Mouse (Mus musculus) intestine, postnatal 0 days (tissue): ENCODE measurements around the gene Tom1l1. TPM values are rescaled to one million over a fixed set of nuclear protein-coding genes. Genes with fewer than 3 reads are reported as not detected.

Experiments used
- ATAC-seq: fragments of 200-750 bp; cut with Nextera tagmentation; 2 replicates; pipeline ENCODE4 v1.8.0; 2017; ENCODE audit warnings: mild to moderate bottlenecking, moderate TSS enrichment, moderate library complexity
- H3K27ac ChIP-seq: fragments of 300-500 bp; sonication (generic); 2 replicates; pipeline ENCODE4 v1.5.1; 2014; ENCODE audit warnings: mild to moderate bottlenecking, low read depth, low read length, moderate library complexity
- H3K27me3 ChIP-seq: fragments of 300-500 bp; sonication (generic); replicated peaks from 2 replicates; pipeline ENCODE4 v1.6.1; 2014; ENCODE audit warnings: low read length, mixed read lengths; ENCODE audit not compliant: control insufficient read depth, insufficient read depth
- H3K36me3 ChIP-seq: fragments of 300-500 bp; sonication (generic); 2 replicates; pipeline ENCODE4 v1.6.1; 2014; ENCODE audit warnings: mild to moderate bottlenecking, moderate library complexity; ENCODE audit not compliant: control insufficient read depth, insufficient read depth
- H3K4me1 ChIP-seq: fragments of 300-500 bp; sonication (generic); replicated peaks from 2 replicates; pipeline ENCODE4 v1.6.1; 2014; ENCODE audit warnings: antibody characterized with exemption, low read length, mixed read lengths; ENCODE audit not compliant: control insufficient read depth, insufficient read depth
- H3K4me2 ChIP-seq: fragments of 300-500 bp; sonication (generic); replicated peaks from 2 replicates; pipeline ENCODE4 v1.6.1; 2014; ENCODE audit warnings: low read depth, mild to moderate bottlenecking, moderate library complexity
- H3K4me3 ChIP-seq: fragments of 300-500 bp; sonication (generic); 2 replicates; pipeline ENCODE4 v1.5.1; 2014; ENCODE audit warnings: low read depth, low read length
- H3K9ac ChIP-seq: fragments of 300-500 bp; sonication (generic); 2 replicates; pipeline ENCODE4 v1.6.1; 2014; ENCODE audit warnings: mild to moderate bottlenecking, low read depth, low read length
- H3K9me3 ChIP-seq: fragments of 300-500 bp; sonication (generic); 2 replicates; pipeline ENCODE4 v1.6.1; 2016; ENCODE audit warnings: mixed run types; ENCODE audit not compliant: control insufficient read depth
- CTCF ChIP-seq: sonication (generic); IDR thresholded peaks from 2 replicates; pipeline ENCODE4 v1.5.1; 2016; ENCODE audit warnings: low read depth, mild to moderate bottlenecking, control low read depth, antibody characterized with exemption, moderate library complexity
- WGBS: fragments of 180-500 bp; shearing (Covaris S2); extraction: QIAGEN DNeasy Blood & Tissue Kit; methylation state at CpG from one replicate; pipeline ENCODE4 v1.1.7; 2014; 5-methylcytosine and 5-hydroxymethylcytosine counted together
- polyA plus RNA-seq: library from polyadenylated mRNA; unstranded; fragments of >200 nt; fragmentation: Nextera tagmentation; extraction: Ambion mirVana; gene quantifications from 2 replicates; pipeline ENCODE4 v1.2.1, GENCODE M21; 2015

Gene Tom1l1
- polyA plus RNA-seq, 1 experiment from 2014 or later: 61.2 TPM

GRCm38 (mm10) chr11:90614743-90615142 lies 73.4 kb downstream of the Tom1l1 start:
- H3K9ac ChIP-seq: no peak overlapping the region
- H3K4me1 ChIP-seq: no peaks in the 10 kb centered on the region
- TF ChIP-seq CTCF: no peak
- no peaks in the 10 kb centered on the region for H3K36me3 ChIP-seq
- H3K27me3 ChIP-seq: no peaks in the 10 kb centered on the region
- H3K4me3 ChIP-seq: no peak overlapping the region
- H3K27ac ChIP-seq: no peak overlapping the region
- H3K9me3 ChIP-seq: no peaks in the 10 kb centered on the region
- 79% methylated on average over 6 of the region's 6 CpGs for WGBS
- H3K4me2 ChIP-seq: no peak overlapping the region
- ATAC-seq: no peak

- no peak for ATAC-seq
These were observed 76.0 kb downstream of the Tom1l1 start for GRCm38 (mm10) chr11:90612118-90612517.

GRCm38 (mm10) chr11:90603066-90603465 lies 85.1 kb downstream of the Tom1l1 start:
- no peak for ATAC-seq

More at GRCm38 (mm10) chr11:90612118-90612517, 76.0 kb downstream of the Tom1l1 start:
- Histone ChIP-seq H3K4me3 (no peak overlapping the region), H3K9me3 (no peaks in the 10 kb centered on the region), H3K27me3 (no peaks in the 10 kb centered on the region), H3K9ac (no peak overlapping the region), H3K36me3 (no peaks in the 10 kb centered on the region), H3K4me1 (no peaks in the 10 kb centered on the region), H3K27ac (no peak overlapping the region), H3K4me2 (no peak overlapping the region)
- no peak for TF ChIP-seq CTCF

GRCm38 (mm10) chr11:90595826-90596225 lies 92.3 kb downstream of the Tom1l1 start:
- no peak for TF ChIP-seq CTCF
- no peak overlapping the region for H3K4me3 ChIP-seq
- H3K4me1 ChIP-seq: no peaks in the 10 kb centered on the region
- H3K36me3 ChIP-seq: peaks cover 10% of the 10 kb centered on the region; the same call in 1 of the 2 replicates
- H3K4me2 ChIP-seq: no peak overlapping the region
- no peak overlapping the region for H3K9ac ChIP-seq
- 82% methylated on average over 1 of the region's 1 CpGs for WGBS
- no peak overlapping the region for H3K27ac ChIP-seq
- no peak for ATAC-seq
- H3K9me3 ChIP-seq: no peaks in the 10 kb centered on the region
- H3K27me3 ChIP-seq: no peaks in the 10 kb centered on the region

More at GRCm38 (mm10) chr11:90603066-90603465, 85.1 kb downstream of the Tom1l1 start:
- Histone ChIP-seq H3K27ac (no peak overlapping the region), H3K9ac (no peak overlapping the region), H3K27me3 (no peaks in the 10 kb centered on the region), H3K36me3 (peaks cover 4% of the 10 kb centered on the region; the same call in 1 of the 2 replicates), H3K4me3 (no peak overlapping the region), H3K9me3 (no peaks in the 10 kb centered on the region), H3K4me2 (no peak overlapping the region), H3K4me1 (no peaks in the 10 kb centered on the region)
- 66% methylated on average over 2 of the region's 2 CpGs for WGBS
- no peak for TF ChIP-seq CTCF

Other genes starting within 250 kb of the Tom1l1 start
- 2.0 and 2.1 TPM in 2 replicates for gene Stxbp4, start 50.3 kb downstream of the Tom1l1 start, polyA plus RNA-seq
- gene Cox11, start 50.2 kb downstream of the Tom1l1 start, polyA plus RNA-seq: 26.8 and 28.2 TPM in 2 replicates